Mouse (Mus musculus): ENCODE measurements around the gene Nrm.

Nrm gene

DNA sequence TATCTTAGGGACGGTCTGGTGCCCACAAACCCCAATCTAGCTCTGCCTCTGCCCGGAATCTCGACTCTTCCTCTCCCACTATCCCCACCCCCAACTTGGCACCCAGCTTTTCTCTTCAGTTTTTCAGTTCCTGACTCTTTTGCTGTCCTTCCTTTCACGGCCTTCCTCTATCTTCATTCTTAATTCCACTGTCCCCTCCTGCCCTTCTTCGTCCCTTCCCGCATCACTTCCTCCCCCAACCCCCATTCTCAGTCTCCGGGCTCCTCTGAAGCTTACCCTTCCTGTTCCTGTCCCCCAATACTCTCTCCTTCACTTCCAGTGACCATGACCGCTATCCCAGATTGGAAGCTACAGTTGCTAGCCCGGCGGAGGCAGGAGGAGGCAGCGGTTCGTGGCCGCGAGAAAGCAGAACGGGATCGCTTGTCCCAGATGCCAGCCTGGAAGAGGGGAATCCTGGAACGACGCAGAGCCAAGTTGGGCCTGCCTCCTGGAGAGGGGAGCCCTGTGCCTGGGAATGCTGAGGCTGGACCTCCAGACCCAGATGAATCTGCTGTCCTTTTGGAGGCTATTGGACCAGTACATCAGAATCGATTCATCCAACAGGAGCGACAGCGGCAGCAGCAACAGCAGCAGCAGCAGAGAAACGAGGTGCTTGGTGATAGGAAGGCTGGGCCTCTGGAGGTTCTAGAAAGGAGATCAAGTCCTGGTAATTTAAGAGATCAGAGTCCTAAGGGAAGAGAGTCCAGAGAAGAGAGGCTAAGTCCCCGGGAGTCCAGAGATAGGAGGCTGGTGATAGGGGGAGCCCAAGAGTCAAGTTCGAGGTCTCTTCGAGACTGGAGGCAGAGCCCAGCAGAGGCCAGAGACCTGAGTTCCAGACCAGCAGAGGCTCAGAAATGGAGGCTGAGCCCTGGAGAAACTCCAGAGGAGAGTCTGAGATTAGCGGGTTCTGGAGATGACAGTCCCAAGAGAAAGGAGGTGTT is 6.1 kb downstream of the Nrm start:
- DNase-seq (ENCODE audit: low spot score in 2 of 2), result peak; percentile 44 to 62

DNA sequence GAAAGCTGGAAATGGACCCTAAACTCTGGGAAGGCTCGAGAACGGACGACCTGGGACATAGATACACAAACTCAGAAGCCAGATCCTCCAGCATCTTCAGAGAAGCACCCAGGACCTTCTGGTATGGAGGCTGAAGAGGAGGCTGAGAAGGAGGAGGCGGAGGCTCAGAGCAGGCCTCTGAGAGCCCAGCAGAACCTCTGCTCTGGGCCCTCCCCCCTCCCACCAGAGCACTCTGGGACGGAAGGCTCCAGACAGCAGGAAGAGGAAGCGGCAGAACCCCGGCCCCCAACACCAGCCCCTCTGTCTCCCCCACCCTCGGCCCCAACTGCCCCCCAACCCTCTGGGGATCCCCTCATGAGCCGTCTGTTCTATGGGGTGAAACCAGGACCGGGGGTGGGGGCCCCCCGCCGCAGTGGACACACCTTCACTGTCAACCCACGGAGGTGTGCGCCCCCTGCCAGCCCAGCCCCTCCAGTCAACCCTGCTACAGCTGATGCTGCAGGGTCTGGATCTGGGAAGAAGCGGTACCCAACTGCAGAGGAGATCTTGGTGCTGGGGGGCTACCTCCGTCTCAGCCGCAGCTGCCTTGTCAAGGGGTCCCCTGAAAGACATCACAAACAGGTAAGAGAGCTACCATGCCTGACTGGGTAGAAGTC is 7.2 kb downstream of the Nrm start:
- no peak for DNase-seq (ENCODE audit: low spot score in 2 of 2)

DNA sequence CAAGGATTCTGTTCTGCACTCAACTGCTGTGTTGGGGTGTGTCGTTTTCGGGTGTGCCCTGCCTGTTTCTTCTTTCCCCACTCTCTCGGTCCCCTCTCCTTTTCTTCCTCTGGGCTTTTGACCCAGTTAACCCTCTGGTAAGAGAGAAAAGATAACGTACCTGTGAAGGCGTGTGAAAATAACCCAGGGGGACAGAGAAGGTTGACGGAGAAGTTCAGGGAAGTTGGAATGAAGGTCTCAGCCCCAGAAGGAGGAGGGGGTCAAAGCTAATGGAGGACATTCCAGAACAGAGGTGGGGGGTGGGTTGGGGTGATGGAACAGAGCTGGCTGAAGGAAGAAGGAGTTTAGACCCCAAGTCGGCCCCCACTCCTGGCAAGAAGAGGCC is 7.8 kb downstream of the Nrm start:
- no peak for DNase-seq (ENCODE audit: low spot score in 2 of 2)

DNA sequence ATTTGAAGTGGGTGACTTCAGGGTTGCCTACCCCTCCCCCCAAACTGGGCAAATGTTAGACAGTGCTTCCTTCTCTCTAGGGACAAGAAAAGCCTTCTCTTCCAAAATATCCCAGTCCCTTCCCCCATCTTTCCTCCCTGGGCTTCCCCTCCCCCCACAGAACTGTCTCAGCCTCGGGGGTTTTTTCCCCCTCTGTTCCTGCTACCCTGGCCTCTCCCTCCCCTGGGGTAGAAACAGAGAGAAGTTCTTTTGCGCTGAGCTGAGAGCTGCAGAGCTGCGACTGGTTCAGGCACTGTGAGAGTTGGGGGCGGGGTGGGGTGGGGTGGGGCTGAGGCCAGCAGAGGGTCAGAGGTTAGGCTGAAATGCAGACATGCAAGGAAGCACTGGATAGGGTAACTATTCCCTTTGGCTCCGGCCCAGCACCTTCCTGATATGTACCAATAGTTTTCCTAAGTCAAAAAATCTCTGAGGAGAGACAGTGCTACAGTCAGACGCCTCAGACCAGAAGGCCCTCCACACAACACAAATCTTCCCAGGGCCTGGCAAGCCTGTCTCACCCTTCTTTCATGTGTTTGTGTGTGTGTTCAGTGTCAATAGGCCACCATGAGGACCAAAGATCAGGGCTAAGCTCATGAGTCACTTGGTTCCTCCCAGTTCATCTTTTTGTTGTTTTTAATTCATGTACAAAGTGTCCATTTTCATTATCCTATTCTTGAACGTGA is 8.4 kb downstream of the Nrm start:
- no peak for DNase-seq (ENCODE audit: low spot score in 2 of 2)

DNA sequence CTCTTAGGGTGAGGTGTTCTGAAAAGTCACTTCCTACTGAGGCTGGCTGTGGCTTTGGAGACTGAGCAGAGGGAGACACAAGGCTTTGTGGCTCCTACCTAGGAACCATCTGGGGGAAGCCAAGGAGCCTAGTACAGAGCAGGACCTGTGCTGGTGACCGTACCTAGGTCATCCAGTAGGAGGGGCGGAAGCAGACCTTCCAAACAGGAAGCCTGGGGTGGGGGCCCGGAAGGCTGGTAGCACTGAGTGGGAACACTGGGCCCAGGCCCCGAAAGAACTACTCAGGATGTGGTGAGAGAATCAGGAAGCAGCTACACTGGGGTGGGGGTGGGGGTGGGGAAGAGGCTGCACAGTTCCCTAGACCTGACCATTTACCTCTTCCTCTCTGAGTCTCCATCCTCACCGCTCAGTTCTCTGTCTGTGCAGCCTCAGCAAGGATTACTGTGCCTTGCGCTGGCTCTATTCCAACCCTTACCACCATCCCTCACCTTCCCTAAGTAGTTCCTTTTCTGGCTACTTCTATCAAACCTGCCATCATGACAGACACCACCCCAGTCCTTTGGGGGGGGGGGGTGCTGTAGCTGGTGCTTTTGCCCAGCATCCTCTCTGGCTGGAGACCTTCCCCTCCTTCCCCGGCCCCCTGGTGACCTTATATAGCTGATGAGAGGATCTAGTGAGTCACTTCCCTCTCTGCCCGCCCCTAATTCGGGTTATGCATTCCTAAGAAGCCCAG is 9.2 kb downstream of the Nrm start:
- DNase-seq (ENCODE audit: low spot score in 2 of 2), result peak; percentile 51 to 53

DNA sequence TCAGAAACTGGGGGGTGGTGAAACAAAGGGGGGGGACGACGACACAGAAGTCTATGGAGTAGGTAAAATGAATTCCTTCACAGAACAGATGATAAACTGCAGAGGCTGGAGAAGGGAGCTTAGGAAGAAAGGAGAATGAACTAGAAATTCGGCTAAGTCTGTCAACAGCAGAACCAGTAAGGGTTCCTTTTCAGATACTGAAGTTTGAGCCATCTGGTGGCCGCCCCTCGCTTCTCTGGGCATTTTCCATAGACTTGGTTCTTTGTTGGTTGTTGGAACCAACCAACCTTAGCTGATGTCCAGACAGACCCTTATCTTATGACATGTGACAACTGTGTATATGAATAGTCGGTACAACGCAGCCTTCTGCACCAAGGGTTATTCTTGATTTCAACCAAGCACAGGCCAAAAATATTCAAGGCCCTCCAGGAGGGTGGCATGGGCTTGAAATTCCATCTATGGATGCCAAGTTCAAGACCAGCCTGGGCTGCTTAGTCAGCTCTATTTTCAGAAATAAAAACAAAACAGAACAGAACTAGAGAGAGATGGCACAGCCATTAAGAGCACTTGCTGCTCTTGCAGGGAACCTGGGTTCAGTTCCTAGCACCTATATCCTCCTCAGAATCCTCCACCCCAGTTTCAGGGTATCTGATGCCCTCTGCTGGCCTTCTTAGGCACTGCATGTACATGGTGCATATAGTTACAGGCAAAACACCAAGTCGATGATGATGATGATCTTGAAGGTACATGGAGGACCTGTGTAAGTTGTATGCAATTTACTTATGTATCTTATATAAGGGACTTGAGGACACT is 10.0 kb downstream of the Nrm start:
- DNase-seq (ENCODE audit: low spot score in 2 of 2), result peak in 1 of 2 experiments; percentile 59

DNA sequence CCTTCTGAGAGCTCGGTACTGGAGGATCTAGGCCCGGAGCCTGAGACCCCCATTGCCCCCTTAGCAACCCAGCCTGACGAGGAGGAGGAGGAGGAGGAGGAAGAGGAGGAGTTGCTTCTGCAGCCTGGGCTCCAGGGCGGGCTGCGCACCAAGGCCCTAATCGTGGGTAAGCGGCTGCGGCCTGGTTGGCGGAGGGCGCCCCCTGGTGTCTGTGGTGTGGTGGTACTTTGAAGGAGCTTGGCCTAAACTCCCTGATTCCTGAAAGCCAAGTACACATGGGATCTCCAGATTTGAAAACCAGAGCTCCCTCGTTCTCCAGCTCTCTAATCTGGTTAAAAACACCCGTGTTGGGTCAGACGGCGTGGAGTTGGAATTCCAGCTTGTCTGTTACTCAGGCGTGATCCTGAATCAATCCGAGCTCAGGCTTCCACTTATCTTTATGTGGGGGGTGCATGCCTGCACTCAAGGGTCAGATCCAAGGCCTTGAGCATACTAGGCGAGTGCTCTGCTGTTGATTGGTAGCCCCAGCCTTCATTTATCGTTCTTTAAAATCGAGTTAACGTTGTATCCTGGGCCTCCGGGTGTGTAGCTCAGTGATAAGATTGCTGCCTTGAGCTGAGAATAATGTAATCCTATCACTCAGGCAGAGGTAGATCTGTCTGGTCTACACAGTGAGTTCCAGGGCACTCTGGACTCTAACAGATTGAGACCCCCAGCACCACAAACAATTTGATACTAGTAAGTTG is 12.8 kb downstream of the Nrm start:
- DNase-seq (ENCODE audit: low spot score in 2 of 2), result peak; percentile 78 to 89

DNA sequence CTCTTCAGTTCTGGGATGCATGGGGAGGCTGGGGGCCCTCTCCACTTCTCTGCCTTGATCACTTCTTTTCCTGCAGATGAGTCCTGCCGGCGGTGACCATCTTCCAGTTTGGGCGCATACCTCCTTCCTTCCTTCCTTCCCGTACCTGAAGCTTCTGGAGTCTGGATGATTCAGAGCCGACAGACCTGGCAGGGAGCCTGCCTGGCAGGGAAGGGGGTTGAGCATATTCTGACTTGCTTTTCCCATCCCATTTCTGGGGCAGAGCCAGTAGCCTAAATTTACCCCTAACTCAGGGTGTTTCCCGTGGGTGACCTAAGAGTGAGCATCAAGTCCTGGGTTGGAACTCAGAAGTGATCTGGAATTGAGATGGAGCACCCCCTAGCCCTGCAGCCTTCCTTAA is 13.6 kb downstream of the Nrm start:
- DNase-seq (ENCODE audit: low spot score in 2 of 2), result no peak

DNA sequence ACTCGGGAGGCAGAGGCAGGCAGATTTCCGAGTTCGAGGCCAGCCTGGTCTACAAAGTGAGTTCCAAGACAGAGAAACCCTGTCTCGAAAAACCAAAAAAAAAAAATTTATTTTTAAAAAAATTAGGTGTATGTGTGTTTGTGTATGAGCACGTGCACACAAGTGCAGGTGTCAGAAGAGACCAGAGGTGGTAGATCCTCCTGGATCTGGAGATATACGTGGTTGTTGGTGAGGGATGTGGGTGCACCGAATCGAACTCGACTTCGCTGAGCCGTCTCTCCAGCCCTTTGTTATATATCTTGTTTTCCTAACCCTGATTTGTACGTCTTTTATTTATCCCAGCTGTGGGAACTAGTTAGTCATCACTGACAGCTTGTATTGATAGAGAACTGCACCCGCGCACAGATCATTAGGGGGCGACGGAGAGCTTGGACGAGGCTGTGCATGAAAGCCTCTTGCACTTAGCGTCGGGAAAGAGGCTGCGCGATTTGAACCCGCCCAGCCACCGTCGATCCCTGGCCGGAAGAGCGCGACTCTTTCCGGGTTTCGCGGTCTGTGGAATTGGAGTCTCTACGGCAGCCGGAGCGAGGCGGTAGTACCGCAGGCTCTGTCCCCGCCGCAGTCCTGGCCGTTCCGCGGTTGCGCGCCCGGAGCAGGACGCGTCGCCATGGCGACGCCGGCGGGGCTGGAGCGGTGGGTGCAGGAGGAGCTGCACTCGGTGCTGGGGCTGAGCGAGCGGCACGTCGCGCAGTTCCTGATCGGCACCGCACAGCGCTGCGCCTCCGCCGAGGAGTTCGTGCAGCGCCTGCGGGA is 18.3 kb downstream of the Nrm start, which contains the start of gene Dhx16:
TSS of gene Dhx16 (plus strand) at position 575 of the 813 bp plus-strand sequence.
- DNase-seq (ENCODE audit: low spot score in 2 of 2), result peak; percentile 87 to 92

DNA sequence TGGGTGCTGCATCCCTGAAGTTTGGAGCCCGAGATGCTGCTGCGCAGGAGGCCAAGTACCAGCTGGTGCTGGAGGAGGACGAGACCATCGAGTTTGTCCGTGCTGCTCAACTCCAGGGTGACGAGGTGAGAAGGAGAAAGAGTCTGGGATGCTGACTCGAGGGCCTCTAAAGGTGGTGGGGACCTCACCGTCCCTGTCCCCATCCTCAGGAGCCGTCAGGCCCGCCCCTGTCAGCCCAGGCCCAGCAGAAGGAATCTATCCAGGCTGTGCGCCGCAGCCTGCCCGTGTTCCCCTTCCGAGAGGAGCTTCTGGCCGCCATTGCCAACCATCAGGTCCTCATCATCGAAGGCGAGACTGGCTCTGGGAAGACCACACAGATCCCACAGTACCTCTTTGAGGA is 21.8 kb downstream of the Nrm start:
- no peak for DNase-seq (ENCODE audit: low spot score in 2 of 2)

DNA sequence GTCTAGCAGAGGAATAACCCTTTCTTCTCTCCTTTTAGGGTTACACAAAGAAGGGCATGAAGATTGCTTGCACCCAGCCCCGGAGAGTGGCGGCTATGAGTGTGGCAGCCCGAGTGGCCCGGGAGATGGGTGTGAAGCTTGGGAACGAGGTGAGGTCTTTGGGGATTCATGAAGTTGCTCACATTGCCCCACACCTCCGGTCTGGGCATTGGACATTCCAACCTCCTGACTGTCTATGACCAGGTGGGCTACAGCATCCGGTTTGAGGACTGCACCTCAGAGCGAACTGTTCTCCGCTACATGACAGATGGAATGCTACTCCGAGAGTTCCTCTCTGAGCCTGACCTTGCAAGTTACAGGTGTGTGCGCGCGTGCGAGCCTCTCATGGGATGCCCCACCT is 22.7 kb downstream of the Nrm start:
- DNase-seq (ENCODE audit: low spot score in 2 of 2), result no peak

DNA sequence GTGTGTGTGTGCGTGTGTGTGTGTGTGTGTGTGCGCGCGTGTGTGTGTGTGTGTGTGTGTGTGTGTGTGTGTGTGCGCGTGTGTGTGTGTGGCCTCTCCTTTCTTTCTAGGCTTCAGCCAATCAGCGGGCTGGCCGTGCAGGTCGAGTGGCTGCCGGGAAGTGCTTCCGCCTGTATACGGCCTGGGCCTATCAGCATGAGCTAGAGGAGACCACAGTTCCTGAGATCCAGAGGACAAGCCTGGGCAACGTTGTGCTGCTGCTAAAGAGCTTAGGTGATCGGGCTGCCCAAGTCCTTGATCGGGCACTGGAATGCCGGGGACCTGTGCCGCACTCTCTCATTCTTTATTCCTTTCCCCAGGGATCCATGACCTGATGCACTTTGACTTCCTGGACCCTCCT is 26.6 kb downstream of the Nrm start:
- DNase-seq (ENCODE audit: low spot score in 2 of 2), result no peak

DNA sequence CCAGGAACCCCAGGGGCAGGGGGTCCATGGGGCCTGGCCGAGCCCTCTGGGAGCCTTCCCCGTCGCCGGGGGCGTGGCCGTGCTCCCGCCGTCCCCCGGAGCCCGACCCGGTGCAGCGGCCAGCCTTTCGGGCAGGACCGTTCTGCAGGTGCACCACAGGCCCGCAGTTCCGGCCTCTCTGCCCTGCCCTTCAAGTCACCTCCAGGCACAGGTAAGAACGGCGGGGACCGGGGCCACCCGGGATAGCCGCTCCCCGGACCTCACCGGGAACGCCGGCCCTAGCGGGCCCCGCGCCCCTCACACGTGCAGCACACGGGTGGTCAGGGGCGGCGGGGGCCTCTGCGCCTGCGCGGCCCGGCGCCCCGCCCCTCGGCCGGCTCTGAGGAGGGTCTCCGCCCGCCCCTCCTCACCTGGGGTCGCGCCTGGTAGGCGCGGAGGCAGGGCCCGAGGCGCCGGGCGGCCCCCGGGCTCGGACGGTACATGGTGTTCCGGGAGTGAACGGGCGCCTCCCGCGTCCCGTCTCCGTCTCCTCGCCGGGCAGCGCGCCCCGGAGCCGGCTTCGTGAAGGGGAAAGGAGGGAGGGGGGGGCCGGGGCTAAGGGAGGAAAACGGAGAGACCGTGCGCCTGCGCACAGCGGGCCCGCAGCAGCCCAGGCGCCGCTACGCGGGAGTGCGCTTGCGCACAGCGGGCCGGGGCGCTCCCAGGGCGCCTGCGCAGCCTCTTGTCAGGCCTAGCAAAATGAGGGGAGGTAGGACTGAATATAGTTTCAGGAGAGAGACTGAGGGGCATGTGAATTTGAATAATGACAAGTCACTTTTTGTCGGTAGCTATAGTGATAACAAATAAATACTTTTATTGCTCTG is 35.9 kb downstream of the Nrm start, which contains the start of gene 2310061I04Rik:
TSS of gene 2310061I04Rik (minus strand) at position 651 of the 863 bp plus-strand sequence.
- peak; percentile 80 to 82 for DNase-seq (ENCODE audit: low spot score in 2 of 2)

DNA sequence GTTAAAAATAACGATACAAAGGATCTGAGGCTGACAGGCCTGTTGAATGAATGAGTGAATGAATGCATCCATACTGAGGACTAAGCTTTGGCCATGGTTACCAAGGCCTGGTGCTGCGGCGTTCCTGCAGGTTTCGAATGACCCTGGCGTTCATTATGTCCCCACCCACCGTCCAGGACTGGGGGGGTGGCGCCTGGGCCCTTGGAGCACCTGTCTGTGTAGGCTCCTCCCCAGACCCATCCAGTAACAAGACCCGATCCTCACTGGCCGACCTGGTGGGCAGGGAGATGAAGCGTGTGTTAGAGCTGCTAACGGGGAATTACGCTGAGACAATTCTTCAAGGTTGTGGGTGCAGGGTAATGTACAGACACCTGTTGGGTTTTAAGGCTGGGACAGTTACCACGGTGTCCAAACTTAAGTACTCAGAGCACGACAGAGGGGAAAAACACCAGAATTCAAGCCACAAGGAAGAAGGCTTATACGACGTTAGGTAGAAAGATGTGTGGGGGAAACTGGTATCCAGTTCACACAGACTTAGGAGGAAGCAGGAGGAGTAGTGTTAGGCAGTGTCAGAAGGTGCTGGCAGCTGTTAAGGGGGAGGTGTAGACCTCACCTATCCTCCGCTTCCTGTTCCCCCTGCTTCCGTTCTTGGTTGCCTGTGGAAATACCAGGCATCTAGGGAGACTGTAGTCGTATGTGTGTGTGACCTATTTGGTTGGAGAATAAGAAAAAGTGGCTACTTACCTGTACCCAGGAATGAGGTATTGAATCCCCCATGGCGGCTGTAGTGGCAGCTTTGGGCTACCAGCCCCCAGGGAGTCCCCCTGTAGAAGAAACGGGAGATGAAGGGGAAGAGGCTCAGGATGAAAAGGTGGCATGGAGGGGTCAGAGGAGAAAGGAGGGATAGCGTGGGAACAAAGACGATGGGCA is 36.8 kb downstream of the Nrm start:
- no peak for DNase-seq (ENCODE audit: low spot score in 2 of 2)

DNA sequence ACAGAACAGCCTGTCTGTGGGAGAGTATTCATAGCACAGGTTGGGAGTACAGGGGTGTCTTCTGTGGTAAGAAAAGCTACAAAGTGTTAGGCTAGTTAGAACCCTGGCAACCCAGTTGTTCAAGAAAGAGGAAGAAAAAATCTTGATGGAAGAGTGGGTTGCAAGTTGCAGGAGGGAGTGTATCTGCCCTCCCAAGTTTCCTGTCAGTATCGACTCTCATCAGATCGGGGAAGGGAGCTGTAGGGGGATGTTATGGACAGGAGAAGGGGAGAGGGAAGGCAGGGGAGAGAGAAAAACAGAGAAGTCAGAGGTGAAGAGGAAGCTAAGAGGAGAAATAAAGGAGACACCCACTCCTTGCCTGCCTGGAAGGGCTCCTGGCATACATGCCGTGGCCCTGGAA is 39.5 kb downstream of the Nrm start:
- no peak for DNase-seq (ENCODE audit: low spot score in 2 of 2)

DNA sequence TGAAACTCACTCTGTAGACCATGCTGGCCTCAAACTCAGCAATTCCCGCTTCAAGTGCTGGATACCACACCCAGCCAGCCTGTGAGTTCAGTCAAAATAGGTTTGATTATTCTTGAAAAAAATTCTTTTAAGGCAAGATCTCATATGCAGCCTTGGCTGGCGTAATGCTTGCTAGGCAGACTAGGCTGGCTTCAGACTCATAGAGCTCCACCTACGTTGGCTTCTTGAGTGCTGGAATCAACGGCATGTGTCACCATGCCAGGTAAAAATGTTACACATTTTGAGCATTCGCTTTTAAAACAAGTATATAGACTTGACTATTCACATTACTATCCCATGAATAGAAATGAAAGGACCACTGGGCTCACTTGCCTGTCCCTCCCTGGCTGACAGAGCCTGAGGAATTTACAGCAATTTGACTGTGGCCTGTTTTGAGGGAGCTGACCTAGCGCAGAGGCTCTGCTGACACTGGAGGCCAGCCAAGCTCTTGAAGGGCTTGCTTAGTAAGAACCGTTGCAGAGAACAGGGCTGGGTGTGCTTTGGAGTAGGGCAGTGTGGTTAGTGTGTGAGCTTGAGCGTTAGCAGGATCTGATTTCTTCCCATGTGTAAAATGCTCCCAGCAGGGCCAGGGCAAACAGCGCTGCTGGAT is 42.3 kb downstream of the Nrm start:
- no peak for DNase-seq (ENCODE audit: low spot score in 2 of 2)

DNA sequence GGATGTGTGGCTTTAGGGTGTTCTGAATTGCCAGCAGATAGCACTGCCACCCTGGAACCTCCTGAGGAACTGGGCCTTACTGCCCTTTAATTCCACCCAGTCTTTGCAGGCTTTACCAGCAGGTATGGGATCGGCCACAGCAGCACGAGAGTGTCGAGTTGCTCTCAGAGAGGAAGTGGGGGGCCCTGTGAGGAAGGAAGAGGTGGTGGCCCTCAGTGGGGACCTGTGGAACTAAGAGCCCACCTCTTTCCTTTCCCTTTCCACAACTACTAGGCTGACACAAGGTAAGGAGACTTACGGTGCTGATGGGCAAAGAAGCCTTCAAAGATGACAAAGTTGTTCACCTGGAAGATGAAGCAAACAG is 42.9 kb downstream of the Nrm start:
- DNase-seq (ENCODE audit: low spot score in 2 of 2), result no peak

All from spleen, postnatal 14 days (tissue).